Mouse (Mus musculus): ENCODE results near the gene Asb15.

The Asb15 gene

DNA sequence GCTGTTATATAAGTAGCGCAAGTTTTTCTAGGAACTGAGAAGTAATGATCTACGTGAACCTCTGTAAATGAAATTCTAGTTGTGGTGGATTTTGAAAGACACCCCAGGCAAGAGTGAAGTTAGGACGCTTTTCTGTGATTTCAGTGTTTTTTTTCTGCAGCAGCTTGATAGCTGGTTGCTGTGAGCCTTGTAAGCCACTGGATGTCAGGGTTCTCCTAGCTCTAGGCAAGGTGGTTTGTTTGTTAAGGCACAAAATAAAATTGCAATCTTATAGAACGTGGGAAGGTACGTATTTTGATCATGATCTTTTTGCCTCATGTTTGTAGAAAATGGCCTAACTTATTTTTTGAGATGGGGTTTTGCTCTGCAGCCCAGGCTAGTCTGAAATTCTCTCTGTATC, 41.0 kb downstream of the Asb15 start:
- WGBS = 64% methylated on average over 5 of the region's 5 CpGs

DNA sequence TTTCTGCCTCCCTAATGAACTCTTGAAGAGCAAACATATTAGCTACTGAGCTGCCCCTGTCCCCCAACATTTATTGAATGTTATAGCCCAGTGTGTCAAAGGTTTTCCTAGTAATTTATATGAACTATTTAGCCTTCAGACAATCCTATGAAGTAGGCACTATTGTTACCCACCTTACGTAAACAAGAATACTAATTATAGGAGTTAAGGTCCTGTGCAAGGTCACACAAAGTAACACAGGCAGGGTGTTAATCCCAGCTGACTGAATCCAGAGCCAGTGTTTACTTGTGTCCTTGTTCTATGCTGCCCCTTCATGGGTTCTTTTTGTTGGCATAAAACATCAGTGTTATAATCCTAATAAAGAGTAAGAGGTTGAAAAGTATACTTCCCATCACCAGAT, 41.8 kb downstream of the Asb15 start:
- WGBS = 93% methylated on average over 1 of the region's 1 CpGs

DNA sequence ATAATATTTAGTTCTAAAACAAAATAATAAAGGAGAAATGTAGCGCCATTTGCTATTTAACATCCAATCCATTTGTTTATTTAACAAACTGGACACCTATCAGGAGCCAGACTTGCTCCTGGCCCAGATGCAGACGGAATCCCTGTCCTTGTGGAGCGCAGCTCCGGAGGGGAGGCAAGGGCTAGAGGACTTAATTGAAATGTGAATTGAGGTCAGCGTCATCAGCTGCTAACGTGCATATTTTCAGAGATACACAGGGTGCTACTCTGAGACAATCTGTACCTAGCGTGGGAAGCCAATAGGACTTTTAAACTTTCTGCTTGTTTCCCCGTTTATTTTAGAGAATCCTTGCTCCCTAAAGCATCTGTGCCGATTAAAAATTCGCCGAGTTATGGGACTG, 42.3 kb downstream of the Asb15 start:
- WGBS = 60% methylated on average over 11 of the region's 11 CpGs

DNA sequence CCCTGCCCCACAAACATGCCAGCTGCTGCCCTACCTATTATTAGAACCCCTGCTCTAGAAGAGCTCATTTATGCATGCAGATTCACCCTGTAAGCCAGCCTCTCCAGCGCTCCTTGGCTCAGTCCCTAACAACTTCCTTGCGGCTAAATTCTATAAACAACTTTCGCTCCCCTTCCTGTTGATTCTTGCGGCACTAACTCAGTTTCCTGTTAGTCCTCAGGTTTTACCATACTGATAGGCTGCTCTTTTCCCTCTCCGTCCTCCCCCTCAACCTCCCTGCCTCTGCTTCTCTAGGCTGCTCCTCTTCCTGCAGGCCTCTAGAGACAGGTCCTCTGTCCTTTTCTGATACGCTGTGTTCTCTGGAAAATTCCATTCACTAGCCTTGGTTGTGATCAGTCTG, 43.2 kb downstream of the Asb15 start:
- WGBS = 62% methylated on average over 6 of the region's 6 CpGs

DNA sequence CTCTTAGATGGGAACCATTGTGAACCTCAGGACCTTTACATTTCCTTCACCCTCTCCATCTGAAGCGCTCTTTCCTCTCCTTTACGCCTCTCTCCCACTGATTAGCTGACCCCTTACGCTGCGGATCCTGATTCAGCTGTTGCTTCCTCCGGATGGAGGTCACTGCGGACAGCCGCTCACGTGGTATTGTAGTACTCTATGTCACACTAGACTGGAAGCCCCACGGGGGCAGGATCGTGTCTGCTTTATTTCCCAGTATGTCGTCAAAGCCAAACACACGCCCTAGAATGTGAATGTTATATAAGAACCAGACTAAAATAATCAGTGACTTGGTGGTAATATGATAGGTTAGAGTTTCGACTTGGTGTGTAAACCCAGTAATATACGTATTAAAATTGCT, 44.5 kb downstream of the Asb15 start:
- 95% methylated on average over 14 of the region's 14 CpGs for WGBS

DNA sequence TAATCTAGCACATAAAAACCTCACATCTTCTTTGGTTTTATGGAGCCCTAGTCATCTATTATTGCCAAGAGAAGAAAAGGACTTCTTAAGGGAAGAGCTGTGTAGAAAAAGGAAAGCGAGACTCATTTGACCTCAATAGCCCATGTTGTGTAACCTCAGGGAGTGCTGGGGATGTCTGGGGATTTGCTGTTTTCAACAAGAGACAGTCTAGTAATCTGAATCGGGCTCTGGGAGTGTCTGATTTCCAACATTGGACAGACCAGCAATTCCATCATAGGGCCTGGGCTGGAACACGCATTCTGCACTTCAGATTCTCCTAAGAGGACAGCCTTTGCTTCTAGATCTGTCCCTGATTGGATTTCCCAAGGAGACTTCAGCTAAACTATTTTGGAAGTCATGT, 55.5 kb downstream of the Asb15 start:
- 86% methylated on average over 3 of the region's 3 CpGs for WGBS

DNA sequence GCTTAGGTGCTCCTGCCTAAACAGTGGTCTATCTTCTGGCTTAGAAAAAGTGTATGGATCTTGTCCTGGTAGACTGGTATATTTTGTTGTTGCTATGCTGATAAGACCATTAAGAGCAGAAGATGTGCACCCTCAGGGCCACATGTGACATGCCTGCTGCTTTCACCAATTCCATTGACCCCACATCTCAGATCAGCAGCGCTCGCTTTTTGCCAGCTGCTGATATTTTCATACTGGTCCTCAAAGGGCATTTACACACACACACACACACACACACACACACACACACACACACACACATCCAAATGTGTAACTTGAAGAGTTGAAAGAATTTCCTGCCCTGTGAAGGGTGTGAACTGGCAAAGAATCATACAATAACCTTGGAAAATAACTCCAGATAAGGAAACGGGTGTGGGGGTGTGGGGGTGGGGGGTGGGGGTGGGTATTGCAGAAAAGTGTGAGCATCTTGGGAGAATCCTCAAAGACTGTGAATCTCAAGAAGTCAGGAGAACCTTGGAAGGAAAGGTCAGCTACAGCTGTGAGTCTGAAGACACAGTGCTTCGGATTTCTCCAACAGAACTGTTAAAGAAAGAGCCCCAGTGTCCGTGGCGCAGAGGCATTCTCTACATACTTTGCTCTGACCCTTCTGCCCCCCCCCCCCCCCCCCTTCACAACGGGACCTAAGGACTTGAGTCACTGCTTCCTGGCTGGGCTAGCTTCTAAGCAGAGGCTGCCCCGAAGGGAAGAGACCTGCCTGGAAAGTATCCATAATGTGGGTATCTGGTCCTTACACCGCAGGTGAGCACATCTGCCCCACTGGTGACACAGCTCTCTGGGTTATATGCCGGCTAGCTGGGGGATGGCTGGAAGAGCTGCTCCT, 57.7 kb downstream of the Asb15 start:
- 64% methylated on average over 10 of the region's 10 CpGs for WGBS

DNA sequence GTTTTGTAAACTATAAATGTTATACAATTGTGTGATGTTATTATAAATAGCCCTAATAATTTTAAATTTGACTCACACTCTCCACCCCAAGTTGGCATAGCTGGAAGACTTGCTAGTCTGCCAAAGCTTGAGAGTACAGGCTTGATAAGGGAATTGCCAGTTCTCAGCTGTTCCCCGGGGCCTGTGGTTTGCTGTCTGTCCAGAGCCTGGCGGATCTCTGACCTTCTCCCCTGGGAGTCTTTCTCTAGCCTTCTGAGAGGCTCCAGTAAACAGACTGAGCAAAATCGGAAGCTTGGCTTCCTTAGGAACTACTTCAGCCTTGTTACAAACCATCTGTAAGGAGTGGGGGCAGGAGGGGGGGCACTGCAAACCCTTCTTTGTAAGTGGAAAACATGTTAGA, 58.9 kb downstream of the Asb15 start:
- 40% methylated on average over 3 of the region's 3 CpGs for WGBS

DNA sequence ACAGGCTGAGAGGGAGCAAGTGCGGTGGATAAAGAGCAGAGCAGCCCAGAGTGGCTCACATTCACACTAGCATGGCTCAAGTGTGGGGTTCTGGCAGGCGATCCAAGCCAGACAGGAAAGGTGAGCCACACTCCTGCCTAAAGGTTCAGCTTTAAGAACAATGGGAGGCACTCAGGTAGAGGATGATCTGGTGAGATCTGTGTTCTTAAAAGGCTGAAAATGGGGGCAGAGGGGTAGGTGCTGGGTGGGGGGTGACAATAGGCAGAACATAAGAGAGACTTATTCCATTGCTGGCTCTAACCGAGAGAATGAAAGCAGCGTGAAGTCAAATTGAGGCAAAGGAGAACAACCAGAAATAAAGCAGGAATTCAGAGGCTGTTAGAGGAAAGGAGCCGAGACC, 62.3 kb downstream of the Asb15 start:
- 90% methylated on average over 5 of the region's 5 CpGs for WGBS

DNA sequence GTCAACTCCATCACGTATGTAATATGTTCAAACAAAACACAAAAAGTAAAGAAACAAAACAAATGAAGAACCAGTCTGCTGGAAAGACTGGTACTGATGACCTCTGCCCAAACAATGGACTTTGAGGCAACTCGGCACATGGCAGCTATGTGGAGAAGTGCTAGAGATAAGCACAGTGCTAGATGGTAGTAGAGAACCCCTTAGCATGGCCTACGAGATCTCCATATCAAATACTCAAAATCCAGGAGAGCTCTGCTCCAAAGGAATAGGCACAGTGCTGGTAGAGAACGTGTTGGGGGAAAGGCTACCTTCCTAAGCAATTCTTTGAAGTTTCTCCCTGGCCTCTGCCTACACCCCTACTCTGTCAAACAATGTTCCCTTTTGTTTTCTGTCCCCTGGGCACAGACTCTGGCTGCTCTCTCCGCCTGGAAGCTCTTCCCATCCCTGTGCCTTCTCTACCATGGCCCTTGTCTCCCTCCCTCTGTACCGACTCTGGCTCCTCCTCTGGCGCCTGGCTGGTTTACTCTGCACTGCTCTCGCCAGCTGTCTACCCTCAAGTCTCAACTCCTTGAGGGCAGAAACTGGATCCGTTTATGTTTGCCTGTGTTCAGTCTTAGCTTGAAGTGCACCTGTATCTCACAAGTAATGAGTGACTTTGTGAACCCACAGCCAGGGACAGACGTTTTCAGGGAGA, 63.7 kb downstream of the Asb15 start:
- 65% methylated on average over 10 of the region's 10 CpGs for WGBS

DNA sequence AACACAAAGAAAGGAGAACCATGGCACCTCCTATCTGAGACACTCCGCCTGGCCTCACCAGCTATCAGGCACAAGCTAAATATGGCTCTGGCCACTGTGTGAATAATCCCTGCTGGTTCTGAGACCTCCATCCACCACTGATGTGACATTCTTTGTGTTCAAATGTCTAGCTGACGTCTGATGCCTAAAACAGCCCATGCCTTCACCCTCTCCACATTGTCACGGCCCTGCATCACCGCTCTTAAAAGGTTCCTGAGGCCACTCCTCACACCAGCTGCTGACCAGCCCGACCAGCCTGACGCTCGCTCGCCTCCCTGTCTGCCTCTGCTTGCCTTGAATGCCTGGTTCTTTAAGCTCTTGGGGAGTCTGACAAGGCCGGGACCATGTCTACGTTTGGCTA, 69.6 kb downstream of the Asb15 start, which contains the start of gene Lmod2:
Gene Lmod2 (plus strand): TSS at position 263 of the 400 bp plus-strand sequence.
- WGBS = 92% methylated on average over 10 of the region's 10 CpGs

DNA sequence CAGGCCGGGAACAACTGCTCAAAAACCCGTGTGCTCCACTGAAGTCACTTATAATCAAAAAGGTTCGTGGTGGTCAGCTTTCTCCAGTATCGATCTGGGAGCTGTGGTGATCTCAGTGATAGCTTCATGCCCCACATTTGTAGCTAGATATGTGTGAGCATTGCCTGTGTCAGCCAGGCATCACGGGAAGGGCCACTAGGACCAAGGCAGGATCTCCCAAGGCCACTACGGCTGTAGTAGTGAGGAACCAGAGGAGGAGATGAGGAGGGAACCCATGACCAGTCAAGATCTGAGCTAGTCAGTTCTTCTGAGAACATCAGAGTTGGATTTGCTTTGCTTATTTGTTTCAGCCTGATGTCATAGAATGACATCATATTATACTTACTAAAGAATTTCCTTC, 71.2 kb downstream of the Asb15 start:
- WGBS = 96% methylated on average over 6 of the region's 6 CpGs

DNA sequence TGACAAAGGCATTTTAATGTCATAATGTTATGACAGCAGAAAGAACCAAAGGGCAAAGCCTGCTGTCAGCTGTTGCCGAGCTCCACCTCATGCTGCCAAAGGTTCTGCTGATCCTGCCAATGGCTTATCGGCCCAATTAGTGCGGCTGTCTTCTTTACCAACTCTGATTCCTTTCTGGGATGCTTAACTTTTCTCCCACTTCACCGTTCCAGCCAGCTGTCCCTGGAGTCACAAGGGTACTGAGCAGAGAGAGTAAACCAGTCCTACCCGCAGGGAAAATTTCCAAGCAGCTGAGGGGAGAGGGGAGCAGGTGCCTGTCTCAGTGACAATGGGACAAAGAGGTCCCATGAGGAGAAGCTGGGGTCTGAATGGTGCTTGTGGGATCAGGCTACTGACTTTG, 71.7 kb downstream of the Asb15 start:
- WGBS = 71% methylated on average over 5 of the region's 5 CpGs

DNA sequence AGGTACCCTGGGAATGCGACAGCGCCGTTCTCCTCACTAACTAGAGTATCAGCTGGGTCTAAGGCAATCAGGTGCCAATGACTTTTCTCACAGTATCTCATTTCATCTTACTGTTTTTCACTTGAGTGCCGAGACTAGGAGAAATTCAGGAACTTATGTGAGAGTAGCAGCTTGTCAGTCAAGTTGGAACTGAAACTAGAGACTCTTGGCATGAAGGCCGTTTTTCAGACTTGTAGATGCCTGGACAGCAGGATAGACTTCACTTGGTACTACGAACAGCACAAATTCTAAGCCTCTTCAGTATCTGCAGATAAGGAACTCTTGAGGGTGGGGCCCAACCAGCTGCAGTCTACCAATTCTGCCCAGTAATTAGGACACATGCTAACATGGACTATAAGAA, 72.2 kb downstream of the Asb15 start:
- WGBS = 81% methylated on average over 6 of the region's 6 CpGs

DNA sequence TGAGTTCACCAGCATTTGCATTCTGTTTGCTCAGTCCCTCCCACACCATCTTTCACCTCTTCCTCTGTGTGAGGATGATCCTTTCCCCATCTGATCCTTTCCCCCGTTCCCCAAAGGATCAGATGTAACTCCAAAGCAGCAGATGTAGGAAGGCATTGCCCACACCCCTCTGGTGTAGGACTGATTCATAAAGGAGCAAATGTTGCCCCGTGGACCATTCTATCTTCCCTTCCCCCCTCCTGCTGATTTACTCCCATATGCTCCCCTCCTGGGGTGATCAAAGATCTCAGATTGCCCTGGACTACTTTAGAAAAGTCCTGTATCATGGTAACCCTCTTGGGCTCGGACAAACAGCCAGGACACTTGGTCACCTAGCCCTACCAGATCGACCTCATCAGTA, 72.8 kb downstream of the Asb15 start:
- WGBS = 69% methylated on average over 4 of the region's 4 CpGs

DNA sequence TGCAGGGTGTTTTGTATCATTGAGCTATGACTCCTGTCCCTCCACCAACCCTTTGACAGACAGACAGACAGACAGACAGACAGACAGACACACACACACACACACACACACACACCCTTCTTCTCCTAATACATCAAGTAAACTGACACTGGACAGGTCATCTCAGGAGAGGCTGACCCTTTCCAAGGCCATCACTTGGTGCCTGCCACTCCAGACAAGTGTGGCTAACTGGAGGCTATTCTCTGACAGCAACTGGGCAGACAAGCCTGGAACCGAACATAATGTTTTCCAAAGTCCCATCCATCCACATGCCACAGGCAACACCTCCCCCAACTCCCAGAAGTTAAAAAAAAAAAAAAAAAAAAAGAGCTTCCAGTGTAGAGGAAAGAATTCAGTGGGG, 73.7 kb downstream of the Asb15 start:
- 79% methylated on average over 1 of the region's 1 CpGs for WGBS

DNA sequence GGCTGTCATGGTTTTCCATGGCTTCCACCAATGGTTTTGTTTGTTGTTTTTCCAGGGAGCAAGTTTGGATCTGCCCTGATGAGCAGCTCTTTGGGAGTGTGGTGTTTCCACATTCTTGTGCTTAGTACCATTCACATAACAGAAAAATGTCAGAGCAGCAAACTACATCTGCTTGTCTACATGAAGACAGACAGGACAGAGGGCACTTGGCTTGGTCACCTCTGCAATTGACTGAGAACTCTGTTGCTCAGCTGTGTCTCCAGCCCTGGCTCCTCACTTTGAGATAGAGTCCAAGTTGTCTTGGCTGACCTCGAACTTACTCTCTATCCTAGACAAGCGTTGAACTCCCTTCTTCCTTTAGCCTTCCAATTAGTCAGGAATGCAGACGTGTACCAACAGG, 74.4 kb downstream of the Asb15 start:
- WGBS = 80% methylated on average over 3 of the region's 3 CpGs

DNA sequence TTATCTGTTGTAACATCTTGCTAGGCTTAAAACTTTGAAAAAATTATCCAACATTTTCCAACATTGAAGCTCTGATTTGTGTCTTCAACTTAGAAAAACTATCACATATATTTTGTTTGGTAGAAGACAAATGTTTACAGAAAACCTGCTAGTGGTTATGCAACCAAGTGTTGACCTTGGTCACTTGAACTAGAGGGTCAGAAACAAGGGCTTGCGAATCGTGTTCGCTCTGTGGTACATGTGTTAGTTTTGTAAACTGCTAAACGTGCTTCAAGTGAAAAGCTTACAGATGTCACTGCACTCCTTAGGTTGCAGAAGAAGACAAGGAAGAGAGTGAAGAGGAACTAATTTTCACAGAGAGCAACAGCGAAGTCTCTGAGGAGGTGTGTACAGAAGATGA, 75.0 kb downstream of the Asb15 start:
- 88% methylated on average over 5 of the region's 5 CpGs for WGBS

DNA sequence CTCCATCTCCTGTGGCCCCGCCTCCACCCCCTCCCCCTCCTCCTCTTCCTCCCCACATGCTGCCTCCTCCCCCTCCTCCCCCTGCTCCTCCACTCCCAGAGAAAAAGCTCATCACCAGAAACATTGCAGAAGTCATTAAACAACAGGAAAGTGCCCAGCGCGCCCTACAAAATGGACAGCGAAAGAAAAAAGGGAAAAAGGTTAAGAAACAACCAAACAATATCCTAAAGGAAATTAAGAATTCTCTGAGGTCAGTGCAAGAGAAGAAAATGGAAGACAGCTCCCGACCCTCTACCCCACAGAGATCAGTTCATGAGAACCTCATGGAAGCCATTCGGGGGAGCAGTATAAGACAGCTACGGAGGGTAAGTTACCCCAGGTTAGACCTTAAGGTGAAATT, 76.3 kb downstream of the Asb15 start:
- 94% methylated on average over 7 of the region's 7 CpGs for WGBS

DNA sequence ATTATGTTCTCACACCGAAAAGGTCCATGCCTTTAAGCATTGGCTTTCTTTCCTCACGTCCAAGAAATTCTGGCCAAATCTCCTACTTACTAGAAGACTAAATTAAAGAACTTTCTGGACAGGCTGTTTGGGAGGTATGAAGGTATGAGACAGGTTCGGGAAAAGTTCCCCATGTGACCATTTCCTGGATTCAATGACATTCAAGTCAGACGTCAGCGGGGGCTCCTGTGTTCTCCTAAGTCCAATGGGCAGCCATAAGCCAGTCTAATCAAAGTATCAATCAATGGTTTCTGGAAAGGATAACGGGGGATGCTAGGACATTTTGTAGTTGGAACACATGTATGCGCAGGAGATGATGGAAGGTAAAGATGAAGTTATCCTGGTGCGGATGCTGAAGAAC, 77.7 kb downstream of the Asb15 start:
- WGBS = 97% methylated on average over 8 of the region's 8 CpGs

DNA sequence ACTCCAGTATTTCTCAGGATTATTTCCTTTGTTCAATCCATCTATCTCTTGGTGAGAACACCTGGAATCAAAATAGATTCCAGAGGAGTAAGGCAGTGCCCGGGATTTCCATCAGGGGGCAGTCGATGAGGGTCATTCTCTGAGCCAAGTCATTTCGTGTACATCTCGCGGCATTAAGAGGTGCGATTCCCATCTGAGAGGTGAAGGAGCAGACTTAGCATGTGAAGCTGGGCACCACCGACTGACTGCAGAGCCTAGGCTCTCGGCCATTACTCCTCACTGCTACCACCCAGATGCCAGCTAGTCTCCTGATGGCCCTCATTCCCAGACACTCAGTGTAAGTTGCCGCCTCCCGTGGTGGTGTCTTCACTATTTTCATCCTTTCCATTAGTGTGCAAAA, 78.6 kb downstream of the Asb15 start:
- WGBS = 87% methylated on average over 10 of the region's 10 CpGs

DNA sequence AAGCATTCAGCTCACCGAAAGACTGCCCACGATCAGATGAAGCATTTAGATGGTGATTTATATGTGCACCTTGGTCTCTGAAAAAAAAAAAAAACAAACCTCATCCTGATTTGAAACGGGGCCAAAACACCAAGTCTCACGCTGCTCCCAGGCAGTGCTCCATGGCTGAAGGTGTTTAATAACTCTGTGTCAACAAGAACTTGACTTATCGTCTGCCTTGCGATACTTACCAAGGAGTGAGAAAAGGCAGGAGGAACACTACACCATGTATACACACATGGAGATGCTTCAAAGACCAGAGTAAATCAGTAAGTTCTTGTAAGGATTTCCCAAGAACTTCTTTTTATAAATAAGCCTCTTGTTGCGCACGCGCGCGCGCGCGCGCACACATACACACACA, 79.6 kb downstream of the Asb15 start:
- WGBS = 85% methylated on average over 15 of the region's 15 CpGs

DNA sequence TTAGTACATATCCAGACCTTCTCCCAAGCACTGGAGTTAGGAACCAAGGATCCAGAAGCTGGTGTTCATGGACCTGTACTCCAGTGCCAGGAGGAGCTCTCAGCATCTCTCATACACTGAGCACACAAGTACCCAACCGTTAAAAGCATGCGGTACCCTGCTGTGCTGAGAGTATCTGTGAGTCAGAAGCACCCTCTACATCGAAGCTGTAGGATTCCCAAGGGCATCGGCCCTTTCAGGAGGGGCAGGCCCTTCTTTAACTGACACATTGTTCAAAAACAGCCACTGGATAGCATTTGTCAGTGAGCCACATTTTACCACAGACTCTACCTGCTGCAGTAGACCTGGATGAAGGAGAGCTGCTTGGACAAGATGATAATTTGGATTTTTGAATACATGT, 80.2 kb downstream of the Asb15 start:
- 70% methylated on average over 4 of the region's 4 CpGs for WGBS
